Mouse (Mus musculus) thymus, postnatal 36 days (tissue): ENCODE measurements around the gene Lilr4b.
"Not testable (repeated sequence)": the region's sequence is repeated elsewhere in the genome, so short reads cannot be mapped to it uniquely, and the experiment has no call there.

Experiments
- DNase-seq, 2 experiments: peaks; one replicate each; pipeline ENCODE4 v3.0.0; 2022; ENCODE audit warnings: mixed read lengths in 2 of 2

The Lilr4b gene

DNA sequence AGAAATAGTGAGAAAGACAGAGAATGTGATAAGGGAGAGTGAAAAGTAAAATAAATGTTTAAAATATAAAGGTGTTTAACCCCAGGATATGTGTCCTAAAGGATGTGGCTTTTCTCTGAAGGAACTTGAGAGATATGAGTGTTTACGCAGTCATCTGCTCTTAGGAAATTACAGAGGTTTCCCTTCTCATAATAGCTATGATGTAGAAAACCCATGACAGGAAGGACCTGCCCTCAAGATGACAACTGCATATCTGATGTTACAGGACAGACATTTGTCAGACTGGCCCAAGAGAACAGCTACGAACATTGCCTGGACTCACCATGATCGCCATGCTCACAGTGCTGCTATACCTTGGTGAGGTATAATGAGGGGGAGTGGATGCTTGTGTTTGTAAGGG lies at the start of gene Lilr4b, which contains the start of gene Gm49339:
Gene Lilr4b (plus strand): TSS at position 236 of the 400 bp plus-strand sequence.
Gene Gm49339 (plus strand): TSS at position 216 of the 400 bp plus-strand sequence.
- DNase-seq: not testable (repeated sequence)

DNA sequence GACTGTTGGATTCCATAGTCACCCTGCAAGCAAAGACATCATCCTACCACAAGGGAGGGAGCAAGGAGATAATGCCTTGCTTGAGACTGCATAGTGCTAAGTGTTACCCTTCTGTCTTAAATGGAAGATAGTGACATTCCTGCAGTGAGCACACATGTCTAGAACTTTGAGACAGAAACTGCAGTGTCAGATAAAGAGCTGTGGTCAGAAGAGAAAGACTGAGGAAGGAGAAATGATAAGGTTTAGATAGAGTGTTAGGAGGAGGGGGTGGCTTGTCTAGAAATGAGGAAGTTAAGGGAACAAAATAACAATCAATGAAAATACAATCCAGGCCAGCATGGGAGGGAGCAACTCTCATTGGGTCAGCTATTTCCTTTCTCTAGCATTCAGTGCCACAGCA lies 47.5 kb upstream of the Lilr4b start:
- no peak for DNase-seq

GRCm38 (mm10) chr10:51435684-51436083 lies 44.7 kb upstream of the Lilr4b start:
- no peak for DNase-seq

GRCm38 (mm10) chr10:51451610-51452009 lies 28.8 kb upstream of the Lilr4b start:
- DNase-seq: no peak

- no peak for DNase-seq
These were observed 26.7 kb upstream of the Lilr4b start for GRCm38 (mm10) chr10:51453616-51454298.

- DNase-seq: no peak
These were observed 26.1 kb upstream of the Lilr4b start for GRCm38 (mm10) chr10:51454365-51454764.

GRCm38 (mm10) chr10:51455762-51456161 lies 24.7 kb upstream of the Lilr4b start:
- DNase-seq: no peak

DNA sequence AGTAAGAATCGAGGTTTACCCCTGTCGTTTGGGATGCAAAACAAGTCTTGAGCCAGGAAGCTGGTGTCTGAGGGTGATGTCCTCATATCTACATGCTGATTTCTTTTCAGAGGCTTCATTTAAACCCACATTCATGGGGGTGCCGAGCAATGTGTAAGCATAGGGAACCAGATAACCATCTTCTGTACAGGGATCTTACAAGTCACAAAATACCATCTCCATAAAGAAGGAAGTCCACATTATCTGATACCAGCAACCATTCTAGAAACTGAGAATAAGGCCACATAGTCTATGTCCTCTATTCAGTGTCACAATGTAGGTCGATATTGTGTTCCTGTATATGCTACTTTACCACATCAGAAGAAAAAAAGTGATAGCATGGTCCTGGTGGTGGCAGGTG lies 24.1 kb upstream of the Lilr4b start:
- DNase-seq: no peak

DNA sequence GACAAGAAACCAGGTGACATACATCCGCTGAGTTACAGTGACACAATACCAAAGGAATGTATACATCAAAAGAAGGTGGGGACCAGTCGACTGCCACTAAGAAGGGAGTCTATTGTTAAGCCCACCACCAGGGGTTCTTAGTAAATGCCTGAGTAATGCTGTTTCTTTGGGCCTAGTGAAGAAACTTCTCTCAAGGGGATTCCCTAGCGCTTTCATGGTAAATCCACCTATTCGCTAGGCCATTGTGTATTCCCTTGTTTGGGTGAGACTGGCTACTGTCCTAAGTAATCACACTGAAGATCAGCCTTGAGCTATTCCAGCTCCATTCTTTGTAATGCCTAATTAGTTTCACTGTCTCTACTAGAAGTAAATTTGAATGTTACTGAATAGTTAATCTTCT lies 16.6 kb upstream of the Lilr4b start:
- not testable (repeated sequence) for DNase-seq

DNA sequence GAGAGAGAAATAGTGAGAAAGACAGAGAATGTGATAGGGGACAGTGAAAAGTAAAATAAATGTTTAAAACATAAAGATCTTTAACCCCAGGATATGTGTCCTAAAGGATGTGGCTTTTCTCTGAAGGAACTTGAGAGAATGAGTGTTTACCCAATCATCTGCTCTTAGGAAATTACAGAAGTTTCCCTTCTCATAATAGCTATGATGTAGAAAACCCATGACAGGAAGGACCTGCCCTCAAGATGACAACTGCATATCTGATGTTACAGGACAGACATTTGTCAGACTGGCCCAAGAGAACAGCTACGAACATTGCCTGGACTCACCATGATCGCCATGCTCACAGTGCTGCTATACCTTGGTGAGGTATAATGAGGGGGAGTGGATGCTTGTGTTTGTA lies 10.3 kb downstream of the Lilr4b start, which contains the start of gene Lilrb4a:
Gene Lilrb4a (plus strand): TSS at position 266 of the 400 bp plus-strand sequence.
- DNase-seq: not testable (repeated sequence)

DNA sequence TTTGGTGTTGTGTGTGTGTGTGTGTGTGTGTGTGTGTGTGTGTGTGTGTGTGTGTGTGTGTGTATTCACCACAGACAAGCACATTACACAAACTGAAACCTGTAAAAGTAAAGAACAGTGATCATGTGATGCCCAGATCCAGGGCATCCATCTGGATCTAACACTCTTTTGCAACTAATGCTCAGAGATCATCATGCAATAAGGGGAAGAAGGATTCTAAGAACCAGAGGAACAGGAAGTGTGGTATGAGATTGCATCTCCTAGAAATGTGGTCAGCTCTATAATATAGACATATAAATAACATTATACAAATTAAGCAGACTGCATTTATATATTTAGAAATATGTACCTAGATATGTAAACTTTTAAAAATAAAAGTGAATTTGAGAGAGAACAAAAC lies 39.6 kb downstream of the Lilr4b start:
- DNase-seq: no peak

GRCm38 (mm10) chr10:51521453-51521852 lies 41.0 kb downstream of the Lilr4b start:
- no peak for DNase-seq

GRCm38 (mm10) chr10:51526090-51526489 lies 45.7 kb downstream of the Lilr4b start:
- DNase-seq: no peak

- no peak for DNase-seq
These were observed 46.2 kb downstream of the Lilr4b start for GRCm38 (mm10) chr10:51526633-51527032.

GRCm38 (mm10) chr10:51528840-51529434 lies 48.5 kb downstream of the Lilr4b start:
- no peak for DNase-seq

- no peak for DNase-seq
These were observed 49.1 kb downstream of the Lilr4b start for GRCm38 (mm10) chr10:51529497-51529896.

DNA sequence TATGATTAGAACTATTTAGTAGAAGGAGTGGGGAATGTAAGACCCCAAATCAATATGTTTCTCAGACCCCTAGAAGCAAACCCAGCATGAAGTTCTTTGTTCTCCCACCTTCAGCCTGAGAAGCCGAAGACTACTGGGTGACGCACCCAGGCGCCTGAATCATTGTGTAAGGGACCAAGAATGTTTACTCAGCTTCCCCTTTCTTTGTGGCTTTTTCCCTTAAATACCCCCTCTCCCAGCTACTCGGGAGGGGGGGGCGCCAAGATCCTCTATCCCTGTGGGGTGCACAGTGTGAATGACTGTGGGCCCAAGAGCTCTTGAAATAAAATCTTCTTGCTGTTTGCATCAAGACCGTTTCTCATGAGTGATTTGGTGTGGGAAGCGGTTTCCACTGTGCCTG lies 50.4 kb downstream of the Lilr4b start:
- no peak for DNase-seq
